Mouse (Mus musculus) cerebellum, adult 2 months (tissue): ENCODE results near the gene Sult2b1.

Experiments
- CTCF ChIP-seq: fragments of 200-500 bp; IDR thresholded peaks from 2 replicates; pipeline ENCODE4 v1.5.1; 2011; ENCODE audit warnings: low read depth, mild to moderate bottlenecking, control low read depth, low read length, moderate library complexity, borderline replicate concordance; ENCODE audit not compliant: insufficient read depth
- POLR2A ChIP-seq: fragments of 200-500 bp; IDR thresholded peaks from 2 replicates; pipeline ENCODE4 v1.6.1; 2011; ENCODE audit warnings: low read length, control low read depth, borderline replicate concordance; ENCODE audit not compliant: insufficient read depth

DNA sequence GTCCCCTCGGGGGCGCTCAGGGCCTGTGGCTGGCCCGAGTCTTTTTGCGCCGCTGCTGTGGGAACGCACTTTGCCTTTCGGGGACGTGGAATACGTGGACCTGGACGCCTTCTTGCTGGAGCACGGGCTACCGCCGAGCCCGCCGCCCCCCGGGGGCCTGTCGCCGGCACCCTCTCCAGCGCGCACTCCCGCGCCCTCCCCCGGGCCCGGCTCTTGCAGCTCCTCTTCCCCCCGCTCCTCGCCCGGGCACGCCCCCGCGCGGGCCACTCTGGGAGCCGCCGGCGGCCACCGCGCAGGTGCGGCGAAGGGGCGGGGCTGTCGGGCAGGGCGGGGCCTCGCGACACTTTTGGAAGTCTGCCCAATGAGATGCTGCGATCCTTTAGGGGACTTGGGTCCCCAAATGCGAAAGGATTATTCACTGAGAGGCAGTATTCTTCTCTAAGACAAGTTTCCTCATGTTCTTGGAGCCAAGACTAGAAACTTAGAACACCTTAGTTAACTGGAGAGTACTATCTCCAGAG is 77.7 kb downstream of the Sult2b1 start:
- no peak for TF ChIP-seq CTCF
- TF ChIP-seq POLR2A, result no peak
